Mouse (Mus musculus): ENCODE measurements around the gene Fbxw2. TPM values are rescaled to one million over a fixed set of nuclear protein-coding genes. Genes with fewer than 3 reads are reported as not detected.
A peak's percentile ranks its signal among the peaks of the same experiment; 100 is the strongest.
"Not testable (repeated sequence)": the region's sequence is repeated elsewhere in the genome, so short reads cannot be mapped to it uniquely, and the experiment has no call there.

The Fbxw2 gene
- total RNA-seq, 2 experiments from 2014 or later: 86.8 to 100 TPM

DNA sequence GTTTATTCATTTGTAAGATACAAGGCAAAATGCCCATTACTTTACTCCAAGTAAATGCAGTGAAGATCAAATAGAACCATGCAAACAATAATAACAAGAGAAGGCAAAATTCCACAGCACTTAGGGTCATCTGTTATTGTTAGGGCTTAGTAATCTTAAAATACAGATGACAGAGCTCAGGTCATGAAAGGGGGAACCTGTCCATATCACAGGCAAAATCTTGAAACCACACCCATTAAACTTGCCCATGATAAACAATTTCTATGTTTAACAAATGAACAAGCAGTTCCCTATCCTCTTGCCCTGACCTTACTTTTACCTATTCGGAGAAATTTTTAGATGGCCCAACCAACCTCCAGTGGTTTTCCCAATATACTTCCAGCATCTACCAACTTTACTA lies 16.5 kb downstream of the Fbxw2 start:
- no peak overlapping the region for H3K27ac ChIP-seq
- DNase-seq (ENCODE audit: extremely low spot score in 1 of 2, low spot score in 2 of 2): no peak
- intact Hi-C loops (cut with DNase I): no loop called here
- TF ChIP-seq CTCF (IDR thresholded peaks at IDR 0.05): no peak
- H3K4me3 ChIP-seq: no peak overlapping the region

DNA sequence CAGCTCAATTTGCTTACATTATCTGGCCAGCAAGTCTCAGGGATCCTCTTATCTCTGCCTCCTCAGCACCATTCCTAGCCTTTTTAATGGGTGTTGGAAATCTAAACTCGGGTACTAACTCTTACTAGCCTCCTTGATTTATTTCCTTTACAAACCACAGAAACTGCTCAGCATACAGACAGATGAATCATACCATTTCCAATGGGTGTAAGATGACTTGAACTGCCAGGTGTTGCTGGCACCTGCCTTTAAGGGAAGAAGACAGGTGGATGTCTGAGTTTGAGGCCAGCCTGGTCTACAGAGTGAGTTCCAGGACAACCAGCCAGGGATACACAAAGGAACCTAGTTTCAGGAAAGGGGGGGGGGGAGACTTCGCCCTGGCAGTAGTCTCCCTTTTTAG lies 18.1 kb downstream of the Fbxw2 start:
- no peak for DNase-seq (ENCODE audit: extremely low spot score in 1 of 2, low spot score in 2 of 2)
- intact Hi-C loops (cut with DNase I): no loop called here
- no peak overlapping the region for H3K27ac ChIP-seq
- no peak for TF ChIP-seq CTCF (IDR thresholded peaks at IDR 0.05)
- no peak overlapping the region for H3K4me3 ChIP-seq

DNA sequence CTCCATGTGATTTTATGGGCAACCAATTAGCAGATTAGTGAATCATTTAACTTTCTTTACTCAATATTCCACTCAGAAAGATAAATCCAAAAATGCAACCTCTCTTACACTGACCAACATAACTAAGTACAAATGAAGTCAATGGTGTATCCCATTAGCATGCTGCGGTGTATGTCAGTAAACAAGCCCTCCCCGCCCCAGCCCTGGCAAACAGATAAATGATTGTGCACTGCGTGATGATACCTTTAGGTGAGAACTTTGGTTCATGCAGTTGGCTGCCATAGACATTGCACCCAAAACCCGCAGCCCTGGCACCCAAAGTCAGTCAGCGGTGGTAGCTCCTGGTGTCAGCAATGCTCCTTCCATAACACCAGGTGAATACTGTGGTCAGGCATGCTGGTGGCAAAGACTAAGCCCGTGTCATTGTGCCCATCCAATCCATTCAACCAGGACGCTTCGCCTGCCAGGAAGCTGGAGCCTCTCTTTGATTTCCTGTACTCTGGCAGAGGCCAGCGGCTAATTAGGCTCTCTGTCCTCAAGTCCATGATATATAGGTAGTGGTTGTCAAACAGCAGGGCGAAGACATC lies 20.7 kb downstream of the Fbxw2 start:
- Histone ChIP-seq H3K4me3 (no peak overlapping the region), H3K27ac (no peak overlapping the region)
- no peak for TF ChIP-seq CTCF (IDR thresholded peaks at IDR 0.05)
- intact Hi-C loops (cut with DNase I): no loop called here
- DNase-seq (ENCODE audit: extremely low spot score in 1 of 2, low spot score in 2 of 2): no peak

DNA sequence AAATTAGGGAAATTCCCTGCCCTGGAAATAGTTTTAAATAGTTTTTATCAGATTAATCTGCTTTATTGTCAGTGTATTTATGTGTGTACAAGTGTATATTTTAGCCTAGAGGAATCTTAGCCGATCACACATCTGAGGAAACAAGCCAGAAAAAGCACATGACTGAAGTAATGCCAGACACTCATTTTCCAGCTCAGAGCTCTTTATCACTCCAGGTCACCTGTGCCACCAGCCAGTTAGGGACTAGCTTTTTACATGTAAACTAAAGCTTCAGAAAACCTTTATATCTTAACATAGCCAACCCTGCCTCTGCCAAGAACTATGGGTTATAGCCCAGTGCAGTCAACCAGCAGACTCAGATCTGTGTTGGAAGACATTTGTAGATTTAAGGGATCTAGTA lies 21.3 kb downstream of the Fbxw2 start:
- H3K27ac ChIP-seq: no peak overlapping the region
- DNase-seq (ENCODE audit: extremely low spot score in 1 of 2, low spot score in 2 of 2): no peak

DNA sequence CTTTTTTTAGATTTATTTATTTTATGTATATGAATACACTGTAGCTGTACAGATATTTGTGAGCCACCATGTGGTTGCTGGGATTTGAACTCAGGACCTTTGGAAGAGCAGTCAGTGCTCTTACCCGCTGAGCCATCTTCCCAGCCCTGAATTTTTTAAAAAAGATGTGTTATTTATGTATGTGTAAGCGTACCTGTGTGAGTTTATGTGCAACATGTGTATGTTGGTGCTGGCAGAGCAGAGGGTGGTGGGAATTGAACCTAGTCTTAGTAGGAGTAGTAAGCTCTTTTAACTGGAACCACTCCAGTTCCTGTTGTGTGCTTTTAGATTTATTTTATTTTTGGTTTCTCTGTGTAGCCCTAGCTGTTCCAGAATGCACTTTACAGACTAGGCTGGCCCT lies 21.9 kb downstream of the Fbxw2 start:
- H3K27ac ChIP-seq: no peak overlapping the region
- DNase-seq (ENCODE audit: extremely low spot score in 1 of 2, low spot score in 2 of 2): no peak
- intact Hi-C loops (cut with DNase I): no loop called here
- H3K4me3 ChIP-seq: no peak overlapping the region
- TF ChIP-seq CTCF (IDR thresholded peaks at IDR 0.05): no peak

More for the DNA sequence above, 21.3 kb downstream of the Fbxw2 start:
- H3K4me3 ChIP-seq: no peak overlapping the region
- no peak for TF ChIP-seq CTCF (IDR thresholded peaks at IDR 0.05)
- intact Hi-C loops (cut with DNase I): no loop called here

DNA sequence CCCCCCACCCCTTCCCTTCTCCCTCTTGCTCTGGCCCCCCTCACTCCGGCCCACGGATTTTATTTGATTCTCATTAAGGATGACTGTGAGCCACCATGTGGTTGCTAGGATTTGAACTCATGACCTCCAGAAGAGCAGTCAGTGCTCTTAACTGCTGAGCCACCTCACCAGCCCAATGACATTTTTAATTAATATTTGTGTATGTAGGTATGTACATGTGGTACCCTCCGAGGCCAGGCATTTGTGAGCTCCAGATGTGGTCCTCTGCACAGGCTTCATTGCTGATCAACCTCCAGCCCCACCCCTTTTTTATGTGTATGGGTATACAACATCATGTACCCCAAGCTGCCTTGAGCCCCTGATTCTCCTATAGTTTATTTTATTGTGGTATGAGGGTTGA lies 22.4 kb downstream of the Fbxw2 start:
- Histone ChIP-seq H3K27ac (no peak overlapping the region), H3K4me3 (peak overlapping the region; percentile 73)
- intact Hi-C loops (cut with DNase I): no loop called here
- DNase-seq (ENCODE audit: extremely low spot score in 1 of 2, low spot score in 2 of 2): no peak
- no peak for TF ChIP-seq CTCF (IDR thresholded peaks at IDR 0.05)

DNA sequence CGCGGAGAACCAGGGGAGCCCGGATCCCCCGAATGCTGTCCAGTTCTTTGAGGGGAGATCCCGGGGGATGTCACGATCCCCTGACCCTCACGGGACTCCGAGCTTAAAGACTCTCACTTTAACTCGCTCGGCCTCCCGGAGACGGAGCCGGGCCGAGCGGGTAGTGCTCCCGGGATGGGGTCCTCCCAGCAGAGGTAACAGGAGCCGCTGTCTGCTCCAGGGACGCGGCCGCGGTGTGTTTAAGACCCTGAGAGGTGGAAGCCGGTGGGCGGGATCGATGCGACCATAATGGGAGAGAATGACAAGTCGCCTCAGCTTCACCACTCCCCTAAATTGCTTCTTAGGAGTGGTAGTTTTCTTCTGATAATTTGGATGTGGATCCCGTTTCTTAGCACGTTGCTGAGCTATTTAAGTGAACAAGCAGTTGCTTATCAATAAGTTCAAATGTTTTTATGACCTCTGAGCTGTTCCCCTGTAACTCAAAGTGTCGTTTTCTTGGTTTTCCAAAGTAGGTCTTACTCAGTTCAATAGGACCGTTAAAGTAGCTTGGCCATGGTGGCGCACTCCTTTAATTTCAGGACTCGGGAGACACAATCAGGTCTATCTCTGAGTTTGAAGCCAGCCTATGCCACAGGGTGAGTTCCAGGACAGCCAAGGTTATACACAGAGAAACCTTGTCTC lies 23.4 kb downstream of the Fbxw2 start:
- Histone ChIP-seq H3K4me3 (peak overlapping the region; percentile 73), H3K27ac (peak overlapping the region; percentile 91)
- intact Hi-C loops (cut with DNase I): not testable (repeated sequence)

DNA sequence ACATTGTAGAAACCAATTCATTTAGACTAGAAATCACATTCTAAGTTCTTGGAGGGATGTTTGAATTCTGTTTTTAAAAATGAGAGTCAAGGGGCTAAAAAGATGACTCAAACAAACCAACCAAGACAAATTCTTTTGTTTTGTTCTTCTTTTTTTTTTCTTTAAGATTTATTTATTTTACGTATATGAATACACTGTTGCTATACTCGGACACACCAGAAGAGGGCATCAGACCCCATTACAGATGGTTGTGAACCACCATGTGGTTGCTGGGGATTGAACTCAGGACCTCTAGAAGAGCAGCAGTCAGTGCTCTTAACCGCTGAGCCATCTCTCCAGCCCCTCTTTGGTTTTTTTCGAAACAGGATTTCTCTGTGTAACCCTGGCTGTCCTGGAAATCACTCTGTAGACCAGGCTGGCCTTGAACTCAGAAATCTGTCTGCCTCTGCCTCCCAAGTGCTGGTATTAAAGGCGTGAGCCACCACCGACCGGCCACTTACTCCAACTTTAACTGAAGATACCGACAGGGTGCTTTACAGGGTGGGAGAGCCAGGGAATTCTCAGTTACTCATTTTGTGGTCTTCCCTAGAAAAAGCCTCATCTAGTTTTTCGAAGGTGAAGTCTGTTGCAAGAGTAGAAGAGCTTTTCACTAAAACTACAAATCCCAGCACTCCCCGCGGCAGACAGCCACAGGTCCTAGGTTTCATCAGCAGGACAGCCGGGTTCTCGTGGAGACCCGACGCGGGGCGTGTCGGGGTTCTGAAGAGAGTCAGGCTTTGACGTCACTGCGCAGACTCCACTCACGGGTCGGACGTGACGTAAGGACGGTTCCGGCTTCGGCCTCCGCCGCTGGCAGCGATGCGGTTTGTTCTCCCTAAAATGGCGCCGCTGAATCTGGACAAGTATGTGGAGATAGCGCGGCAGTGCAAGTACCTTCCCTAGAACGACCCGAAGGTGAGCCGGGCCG lies 24.3 kb downstream of the Fbxw2 start:
- peak; percentile 28 for TF ChIP-seq CTCF (IDR thresholded peaks at IDR 0.05)
- intact Hi-C loops (cut with DNase I): no loop called here
- DNase-seq (ENCODE audit: extremely low spot score in 1 of 2, low spot score in 2 of 2): peak; percentile 97
- H3K4me3 ChIP-seq: peak overlapping the region; percentile 73
- peak overlapping the region; percentile 91 for H3K27ac ChIP-seq

More for the DNA sequence above, 23.4 kb downstream of the Fbxw2 start:
- not testable (repeated sequence) for DNase-seq (ENCODE audit: extremely low spot score in 1 of 2, low spot score in 2 of 2)

DNA sequence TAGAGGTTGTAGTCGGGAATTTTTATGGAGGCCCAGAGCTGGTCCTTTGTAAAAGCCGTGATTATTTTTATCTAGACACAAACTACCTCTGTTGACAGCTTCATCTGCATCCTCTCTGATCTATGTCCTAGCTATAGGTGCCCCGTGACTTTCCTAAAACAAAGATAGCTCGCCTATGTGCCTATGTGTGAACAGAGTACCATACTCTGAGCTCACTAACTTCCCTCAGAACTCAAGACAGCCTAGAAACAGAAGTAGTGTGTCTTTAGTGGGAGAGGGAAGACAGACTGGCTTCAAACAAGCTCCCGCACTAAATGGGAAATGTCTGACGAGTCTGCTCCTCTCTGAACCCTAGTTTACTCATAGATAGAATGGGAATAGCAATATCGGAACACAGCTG lies 25.7 kb downstream of the Fbxw2 start:
- no peak for DNase-seq (ENCODE audit: extremely low spot score in 1 of 2, low spot score in 2 of 2)
- intact Hi-C loops (cut with DNase I): no loop called here
- H3K4me3 ChIP-seq: peak overlapping the region; percentile 91

DNA sequence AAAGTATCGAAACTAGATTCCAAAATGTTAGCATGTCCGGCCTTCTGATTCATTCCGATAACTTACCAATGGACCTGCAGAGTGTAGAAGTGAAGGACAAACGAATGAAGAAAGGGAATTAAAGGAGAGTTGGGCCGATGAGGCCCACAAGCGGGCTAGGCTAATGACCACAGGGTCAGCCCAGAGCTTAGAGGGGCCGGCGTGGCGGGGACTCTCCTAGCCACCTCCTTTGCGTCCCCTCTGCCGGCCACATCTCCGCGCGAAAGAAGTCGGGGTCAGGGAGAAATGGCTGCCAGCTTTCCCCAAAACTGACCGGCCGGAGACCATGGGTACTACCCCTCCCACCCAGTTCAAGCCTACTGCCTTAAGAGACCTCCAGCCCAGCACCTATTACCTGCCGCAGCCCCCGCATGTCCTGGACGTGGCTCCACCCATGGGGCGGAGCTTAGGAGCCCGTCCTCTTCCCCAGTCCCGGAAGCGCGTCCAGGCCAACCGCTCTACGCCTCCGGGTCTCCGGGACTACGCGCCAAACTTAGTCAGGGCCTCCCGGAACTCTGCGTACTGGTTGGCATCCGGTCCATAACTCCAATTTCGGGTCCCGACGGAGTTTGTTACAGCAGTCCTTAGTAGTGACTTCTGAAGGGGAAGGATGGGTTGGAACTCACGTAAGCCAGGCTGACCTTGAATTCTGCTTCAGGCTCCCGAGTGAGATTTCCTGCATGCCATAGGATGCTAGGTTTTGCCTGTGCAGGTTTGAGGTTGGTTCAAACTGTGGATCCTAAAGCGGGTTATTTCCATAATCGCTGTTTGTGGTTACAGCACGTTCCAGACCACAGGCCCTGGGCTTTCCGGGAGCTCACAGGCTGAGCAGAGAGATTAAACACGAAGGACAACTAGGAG lies 26.5 kb downstream of the Fbxw2 start, which contains the start of gene Rabepk:
TSS of gene Rabepk (minus strand) at position 556 of the 900 bp plus-strand sequence.
- intact Hi-C loops (cut with DNase I): loop anchor here (1.0 kb wide), 1 partner anchor 27 kb away; no protein-coding TSS in a partner anchor

More for the DNA sequence above, 25.7 kb downstream of the Fbxw2 start:
- peak overlapping the region; percentile 68; the same call in 1 of the 2 replicates for H3K27ac ChIP-seq
- no peak for TF ChIP-seq CTCF (IDR thresholded peaks at IDR 0.05)

DNA sequence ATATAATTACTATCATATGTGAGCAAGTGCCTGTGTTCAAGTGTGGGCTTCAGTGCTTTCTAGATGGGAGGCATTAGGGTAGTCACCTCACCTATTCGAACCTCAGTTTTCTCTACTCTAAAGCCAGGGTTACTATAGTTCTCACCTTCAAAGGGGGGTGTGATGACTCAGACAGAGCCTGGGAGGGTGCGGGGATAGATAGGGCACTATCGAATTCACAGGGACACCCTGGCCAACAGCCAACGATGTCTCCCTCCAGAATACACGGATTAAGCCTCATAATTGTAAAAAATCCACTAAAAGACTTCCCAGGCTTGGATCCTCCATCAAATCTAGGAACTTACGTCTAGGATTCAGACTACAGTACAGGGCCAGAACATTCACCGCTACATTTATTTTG lies 30.7 kb downstream of the Fbxw2 start:
- no peak for TF ChIP-seq CTCF (IDR thresholded peaks at IDR 0.05)
- Histone ChIP-seq H3K4me3 (no peak overlapping the region), H3K27ac (no peak overlapping the region)
- no peak for DNase-seq (ENCODE audit: extremely low spot score in 1 of 2, low spot score in 2 of 2)
- intact Hi-C loops (cut with DNase I): no loop called here

More for the DNA sequence above, 26.5 kb downstream of the Fbxw2 start, which contains the start of gene Rabepk:
- peak within 1 kb of the TSS; percentile 91 for H3K4me3 ChIP-seq
- peak within 1 kb of the TSS; percentile 68 for H3K27ac ChIP-seq
- TF ChIP-seq CTCF (IDR thresholded peaks at IDR 0.05): no peak
- peak; percentile 78 for DNase-seq (ENCODE audit: extremely low spot score in 1 of 2, low spot score in 2 of 2)
